Mouse (Mus musculus) liver, embryonic 14.5 days (tissue): ENCODE measurements around the gene Cnih2.

Source experiments
- CTCF ChIP-seq: IDR thresholded peaks from 2 replicates; pipeline ENCODE4 v1.5.1; 2016; ENCODE audit warnings: antibody characterized with exemption, low read depth, control low read depth
- EP300 ChIP-seq: IDR thresholded peaks from 2 replicates; pipeline ENCODE4 v1.6.1; 2016; ENCODE audit warnings: antibody characterized with exemption, low read depth

DNA sequence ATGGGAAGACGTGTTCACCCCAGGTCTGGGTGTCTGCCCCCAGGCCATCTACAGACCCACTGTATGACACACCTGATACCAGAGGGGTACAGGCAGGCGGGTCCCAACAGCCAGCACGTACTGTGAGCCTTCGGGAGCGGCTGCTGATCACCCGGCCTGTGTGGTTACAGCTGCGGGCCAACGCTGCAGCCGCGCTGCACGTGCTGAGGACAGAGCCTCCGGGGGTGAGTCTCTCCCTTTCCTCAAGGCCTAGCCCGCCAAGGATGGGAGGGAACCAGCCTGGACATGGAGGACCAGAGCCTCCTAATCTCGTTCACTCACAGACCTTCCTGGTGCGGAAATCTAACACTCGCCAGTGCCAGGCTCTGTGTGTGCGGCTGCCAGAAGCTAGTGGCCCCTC, 47.3 kb downstream of the Cnih2 start:
- TF ChIP-seq CTCF (no peak), EP300 (no peak)
